Mouse (Mus musculus) stomach, postnatal 0 days (tissue): ENCODE results near the gene Rsu1. TPM values are rescaled to one million over a fixed set of nuclear protein-coding genes. Genes with fewer than 3 reads are reported as not detected.

Experiments used
- ATAC-seq: fragments of 200-750 bp; cut with Nextera tagmentation; 2 replicates; pipeline ENCODE4 v1.8.0; 2017; ENCODE audit not compliant: low FRiP score, low TSS enrichment
- DNase-seq: peaks from one replicate; pipeline ENCODE4 v3.0.0-alpha.2; 2016; ENCODE audit warnings: low spot score
- H3K27ac ChIP-seq: fragments of 300-500 bp; sonication (generic); replicated peaks from 2 replicates; pipeline ENCODE4 v1.5.1; 2014; ENCODE audit warnings: mild to moderate bottlenecking, control low read depth
- H3K27me3 ChIP-seq: fragments of 300-500 bp; sonication (generic); 2 replicates; pipeline ENCODE4 v1.6.1; 2014; ENCODE audit warnings: low read length; ENCODE audit not compliant: control insufficient read depth, insufficient read depth
- H3K36me3 ChIP-seq: fragments of 300-500 bp; sonication (generic); 2 replicates; pipeline ENCODE4 v1.6.1; 2014; ENCODE audit warnings: low read length, mixed read lengths; ENCODE audit not compliant: control insufficient read depth, insufficient read depth
- H3K4me1 ChIP-seq: fragments of 300-500 bp; sonication (generic); replicated peaks from 2 replicates; pipeline ENCODE4 v1.6.1; 2014; ENCODE audit warnings: antibody characterized with exemption; ENCODE audit not compliant: control insufficient read depth, insufficient read depth
- H3K4me2 ChIP-seq: fragments of 300-500 bp; sonication (generic); replicated peaks from 2 replicates; pipeline ENCODE4 v1.6.1; 2014; ENCODE audit warnings: low read depth, mild to moderate bottlenecking, control low read depth, moderate library complexity
- H3K4me3 ChIP-seq: fragments of 300-500 bp; sonication (generic); 2 replicates; pipeline ENCODE4 v1.5.1; 2014; ENCODE audit warnings: low read depth, low read length, control low read depth
- H3K9ac ChIP-seq: fragments of 300-500 bp; sonication (generic); 2 replicates; pipeline ENCODE4 v1.6.1; 2014; ENCODE audit warnings: mild to moderate bottlenecking, low read length, control low read depth, mixed read lengths
- H3K9me3 ChIP-seq: fragments of 300-500 bp; sonication (generic); 2 replicates; pipeline ENCODE4 v1.6.1; 2016; ENCODE audit warnings: low read length; ENCODE audit not compliant: control insufficient read depth
- CTCF ChIP-seq: IDR thresholded peaks from 2 replicates; pipeline ENCODE4 v1.5.1; 2016; ENCODE audit warnings: antibody characterized with exemption, low read depth, mild to moderate bottlenecking, moderate library complexity
- EP300 ChIP-seq: optimal IDR thresholded peaks from 2 replicates; pipeline ENCODE3; 2016; ENCODE audit warnings: antibody characterized with exemption
- WGBS: fragments of 180-500 bp; shearing (Covaris S2); extraction: QIAGEN DNeasy Blood & Tissue Kit; methylation state at CpG from one replicate; pipeline ENCODE4 v1.1.7; 2014; 5-methylcytosine and 5-hydroxymethylcytosine counted together
- polyA plus RNA-seq: library from polyadenylated mRNA; unstranded; fragments of >200 nt; fragmentation: Nextera tagmentation; extraction: Ambion mirVana; gene quantifications from 2 replicates; pipeline ENCODE4 v1.2.1, GENCODE M21; 2015

Rsu1 gene
- polyA plus RNA-seq, 1 experiment from 2014 or later, result 125 TPM

DNA sequence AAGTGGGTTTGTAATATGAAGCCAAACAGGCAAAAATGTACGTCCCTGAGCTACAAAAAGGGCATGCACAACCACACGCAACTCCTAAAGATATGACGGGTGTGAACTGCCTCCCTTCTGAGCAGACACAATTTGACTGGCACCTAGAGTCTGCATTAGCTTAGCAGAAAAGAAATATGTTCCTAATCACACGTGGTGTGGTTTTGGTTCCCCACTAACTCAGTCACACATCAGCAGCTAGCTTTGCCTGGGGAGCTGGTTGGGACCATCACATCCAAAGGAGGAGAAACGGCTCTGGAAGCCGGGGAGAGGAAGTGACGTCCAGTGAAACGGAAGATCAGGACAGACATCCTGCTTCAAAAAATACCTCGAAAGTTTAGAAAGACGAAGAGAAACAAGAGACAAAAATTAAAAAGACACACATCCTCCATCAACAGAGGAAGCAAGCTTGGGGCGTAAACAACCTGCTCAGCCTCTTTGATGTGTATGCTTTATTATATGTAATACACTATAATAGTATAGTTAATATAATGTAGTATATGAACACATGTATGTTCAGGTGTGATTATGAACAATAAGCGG is 37.9 kb downstream of the Rsu1 start:
- 80% methylated on average over 12 of the region's 12 CpGs for WGBS
- Histone ChIP-seq H3K36me3 (no peaks in the 10 kb centered on the region), H3K9ac (no peak overlapping the region), H3K27me3 (no peaks in the 10 kb centered on the region), H3K27ac (no peak overlapping the region), H3K4me3 (no peak overlapping the region), H3K4me1 (no peaks in the 10 kb centered on the region), H3K9me3 (no peaks in the 10 kb centered on the region), H3K4me2 (no peak overlapping the region)
- no peak for DNase-seq
- no peak for TF ChIP-seq CTCF
- no peak for TF ChIP-seq EP300
- ATAC-seq, result no peak

DNA sequence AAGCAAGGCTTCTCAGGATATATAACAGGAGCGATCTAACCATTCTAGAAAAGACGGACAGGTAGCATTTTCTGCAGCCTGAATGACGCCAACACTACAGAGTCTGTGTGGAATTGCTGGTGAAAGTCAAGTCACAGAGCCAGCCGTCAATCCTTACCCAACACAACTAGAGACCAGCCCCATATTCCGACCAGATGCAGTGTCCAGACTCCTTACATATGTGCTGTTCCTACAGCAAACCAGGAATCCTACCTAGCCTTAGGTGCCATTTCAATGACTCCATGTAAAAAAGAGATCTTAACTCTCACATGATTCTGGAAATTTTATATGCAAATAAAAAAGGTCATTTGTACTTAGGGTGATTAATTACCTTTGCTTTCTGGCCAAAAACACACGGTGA is 38.9 kb downstream of the Rsu1 start:
- no peaks in the 10 kb centered on the region for H3K4me1 ChIP-seq
- DNase-seq, result no peak
- no peak overlapping the region for H3K9ac ChIP-seq
- no peak for ATAC-seq
- no peak overlapping the region for H3K4me2 ChIP-seq
- no peak for TF ChIP-seq EP300
- no peak for TF ChIP-seq CTCF
- 80% methylated on average over 6 of the region's 6 CpGs for WGBS
- no peak overlapping the region for H3K27ac ChIP-seq
- no peaks in the 10 kb centered on the region for H3K36me3 ChIP-seq
- no peaks in the 10 kb centered on the region for H3K9me3 ChIP-seq
- H3K27me3 ChIP-seq, result no peaks in the 10 kb centered on the region
- H3K4me3 ChIP-seq, result no peak overlapping the region

DNA sequence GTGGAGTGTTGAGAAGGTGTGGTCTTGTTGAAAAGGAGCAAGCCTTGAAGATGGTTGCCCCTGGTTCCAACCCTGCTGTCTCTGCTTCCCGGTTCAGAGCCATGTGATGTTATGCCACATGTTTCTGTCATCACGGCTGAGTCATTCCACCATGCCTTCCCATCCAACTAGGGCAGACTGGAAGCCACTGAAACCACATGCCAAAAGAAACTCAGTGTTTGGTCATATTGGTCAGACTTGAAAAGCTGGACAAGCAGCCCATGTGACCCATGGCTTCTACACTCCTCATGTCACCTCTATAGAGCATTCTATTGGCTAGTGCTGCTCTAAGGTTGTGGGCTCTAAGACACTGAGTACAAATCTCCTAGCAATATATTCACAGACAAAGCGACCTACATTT is 41.5 kb downstream of the Rsu1 start:
- no peaks in the 10 kb centered on the region for H3K9me3 ChIP-seq
- ATAC-seq (no peak), DNase-seq (no peak)
- H3K4me3 ChIP-seq, result no peak overlapping the region
- WGBS, result 95% methylated on average over 3 of the region's 3 CpGs
- H3K27ac ChIP-seq, result no peak overlapping the region
- no peak overlapping the region for H3K4me2 ChIP-seq
- H3K4me1 ChIP-seq, result no peaks in the 10 kb centered on the region
- H3K9ac ChIP-seq, result no peak overlapping the region
- no peaks in the 10 kb centered on the region for H3K27me3 ChIP-seq
- no peaks in the 10 kb centered on the region for H3K36me3 ChIP-seq
- TF ChIP-seq EP300 (no peak), CTCF (no peak)

DNA sequence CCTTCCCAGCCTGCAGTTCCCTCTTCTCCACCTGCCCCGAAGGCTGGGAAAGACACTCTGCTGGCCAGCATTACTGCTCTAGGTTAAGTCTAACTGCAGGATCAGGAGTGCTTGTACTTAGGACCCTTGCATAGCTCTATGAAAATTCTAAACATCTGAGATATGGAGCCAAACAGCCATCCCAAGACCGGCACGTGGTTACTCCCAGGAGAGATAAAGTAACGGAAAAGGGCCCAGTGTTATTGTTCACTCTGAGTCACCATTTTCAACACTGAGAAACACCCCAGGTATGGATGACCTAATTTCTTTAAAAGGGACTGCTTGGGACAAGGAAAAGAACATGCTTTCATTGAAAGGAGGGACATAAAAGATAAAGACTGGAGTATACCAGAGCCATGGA is 45.2 kb downstream of the Rsu1 start:
- DNase-seq (no peak), ATAC-seq (no peak)
- TF ChIP-seq EP300, result no peak
- TF ChIP-seq CTCF, result no peak
- Histone ChIP-seq H3K4me2 (no peak overlapping the region), H3K27me3 (no peaks in the 10 kb centered on the region), H3K36me3 (no peaks in the 10 kb centered on the region), H3K27ac (no peak overlapping the region), H3K9ac (no peak overlapping the region), H3K4me3 (no peak overlapping the region), H3K4me1 (no peaks in the 10 kb centered on the region), H3K9me3 (no peaks in the 10 kb centered on the region)
- WGBS, result 64% methylated on average over 4 of the region's 4 CpGs

- ATAC-seq (no peak), DNase-seq (no peak)
- Histone ChIP-seq H3K4me1 (no peaks in the 10 kb centered on the region), H3K9ac (no peak overlapping the region), H3K4me2 (no peak overlapping the region), H3K36me3 (no peaks in the 10 kb centered on the region), H3K4me3 (no peak overlapping the region), H3K27ac (no peak overlapping the region), H3K9me3 (no peaks in the 10 kb centered on the region), H3K27me3 (no peaks in the 10 kb centered on the region)
- TF ChIP-seq EP300 (no peak), CTCF (no peak)
- 86% methylated on average over 3 of the region's 3 CpGs for WGBS
These were observed 46.7 kb downstream of the Rsu1 start for GRCm38 (mm10) chr2:13224546-13224945.

DNA sequence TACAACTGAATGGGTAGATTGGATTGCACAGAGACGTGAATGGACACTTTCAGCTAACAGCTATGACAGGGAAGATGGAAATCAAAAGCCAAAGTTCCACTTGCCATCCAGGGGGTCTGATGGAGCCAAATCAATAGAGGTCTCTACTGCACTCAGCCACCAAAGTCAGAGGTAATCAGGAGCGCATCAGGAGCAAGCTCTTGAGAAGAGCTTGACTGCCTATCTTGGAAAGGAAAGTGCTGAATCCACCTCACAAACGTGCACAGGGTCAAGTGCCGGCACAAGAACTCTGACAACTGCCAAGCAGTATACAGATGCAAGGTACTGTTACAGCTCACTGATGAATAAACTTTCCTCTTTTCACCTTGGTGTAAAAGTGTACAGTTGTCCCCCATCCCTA is 47.8 kb downstream of the Rsu1 start:
- H3K9ac ChIP-seq, result no peak overlapping the region
- TF ChIP-seq EP300 (no peak), CTCF (no peak)
- ATAC-seq, result no peak
- no peak overlapping the region for H3K4me2 ChIP-seq
- H3K36me3 ChIP-seq, result no peaks in the 10 kb centered on the region
- no peak overlapping the region for H3K4me3 ChIP-seq
- H3K27me3 ChIP-seq, result no peaks in the 10 kb centered on the region
- H3K27ac ChIP-seq, result no peak overlapping the region
- no peaks in the 10 kb centered on the region for H3K9me3 ChIP-seq
- 92% methylated on average over 4 of the region's 4 CpGs for WGBS
- no peak for DNase-seq
- no peaks in the 10 kb centered on the region for H3K4me1 ChIP-seq
